Mouse (Mus musculus) cerebellum, adult 8-10 months (tissue): ENCODE measurements around the gene Ttyh2.
A peak's percentile ranks its signal among the peaks of the same experiment; 100 is the strongest.

Experiments used
- DNase-seq: peaks from one replicate; pipeline ENCODE4 v3.0.0; 2022

Gene Ttyh2

GRCm38 (mm10) chr11:114683029-114683721, 7.9 kb downstream of the Ttyh2 start:
- no peak for DNase-seq

- DNase-seq: peak; percentile 52
Observed at GRCm38 (mm10) chr11:114683722-114684621, 8.7 kb downstream of the Ttyh2 start.

GRCm38 (mm10) chr11:114684627-114685373, 9.6 kb downstream of the Ttyh2 start:
- peak; percentile 99 for DNase-seq

DNA sequence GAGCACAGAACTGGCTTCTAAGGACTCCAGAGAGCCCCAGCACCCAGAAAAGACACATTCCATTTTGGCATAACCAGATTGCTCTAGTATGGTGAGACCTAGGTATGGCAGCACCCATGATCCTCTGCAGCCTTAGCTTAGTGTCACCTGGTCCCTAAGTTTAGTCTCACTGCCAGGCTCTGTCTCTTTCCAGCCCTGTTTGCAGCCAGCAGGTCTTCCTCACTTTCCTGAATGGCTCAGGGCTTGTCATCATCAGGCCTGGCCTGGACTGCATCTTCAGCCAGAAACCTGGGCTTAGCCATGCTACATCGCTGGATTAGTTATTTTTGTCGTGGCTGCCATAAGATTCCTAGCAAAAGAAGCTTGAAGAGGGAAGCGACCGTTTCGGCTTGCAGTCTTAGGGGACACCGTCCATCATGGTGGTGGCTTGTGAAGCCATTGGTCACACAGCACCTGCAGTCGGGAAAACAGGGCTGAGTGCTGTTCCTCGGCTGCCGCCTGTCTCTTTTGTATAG, 10.4 kb downstream of the Ttyh2 start:
- no peak for DNase-seq

DNA sequence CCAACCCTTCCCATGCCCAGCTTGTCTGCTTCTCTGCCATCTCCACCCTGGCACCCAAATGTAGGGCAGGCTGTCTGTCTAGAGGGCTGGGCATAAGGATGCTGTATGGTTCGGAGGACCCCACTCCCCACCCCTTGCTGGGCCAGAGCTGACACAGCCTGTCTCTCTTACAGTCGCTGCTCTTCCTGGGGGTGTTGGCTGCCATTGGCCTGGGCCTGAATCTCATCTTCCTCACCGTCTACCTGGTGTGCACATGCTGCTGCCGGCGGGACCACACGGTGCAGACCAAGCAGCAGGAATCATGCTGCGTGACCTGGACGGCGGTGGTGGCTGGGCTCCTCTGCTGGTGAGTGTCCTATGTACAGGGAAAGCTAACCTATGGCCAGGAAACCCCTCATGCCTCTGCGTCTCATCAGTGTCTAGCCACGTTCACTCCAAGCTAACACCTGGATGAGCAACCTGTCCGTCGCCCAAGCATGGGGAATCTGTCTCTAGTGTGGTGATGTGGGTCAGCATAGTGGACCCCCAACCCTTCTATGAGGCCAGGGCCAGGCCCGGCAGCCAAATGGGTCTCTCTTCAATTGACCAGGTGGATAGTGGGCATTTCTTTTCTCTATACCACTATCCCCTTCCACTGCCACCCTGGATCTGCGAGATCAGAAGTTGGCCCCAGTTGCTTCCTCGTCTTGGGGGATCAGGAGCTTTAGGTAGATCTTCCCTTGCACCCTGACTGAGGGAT, 11.2 kb downstream of the Ttyh2 start:
- DNase-seq: no peak

DNA sequence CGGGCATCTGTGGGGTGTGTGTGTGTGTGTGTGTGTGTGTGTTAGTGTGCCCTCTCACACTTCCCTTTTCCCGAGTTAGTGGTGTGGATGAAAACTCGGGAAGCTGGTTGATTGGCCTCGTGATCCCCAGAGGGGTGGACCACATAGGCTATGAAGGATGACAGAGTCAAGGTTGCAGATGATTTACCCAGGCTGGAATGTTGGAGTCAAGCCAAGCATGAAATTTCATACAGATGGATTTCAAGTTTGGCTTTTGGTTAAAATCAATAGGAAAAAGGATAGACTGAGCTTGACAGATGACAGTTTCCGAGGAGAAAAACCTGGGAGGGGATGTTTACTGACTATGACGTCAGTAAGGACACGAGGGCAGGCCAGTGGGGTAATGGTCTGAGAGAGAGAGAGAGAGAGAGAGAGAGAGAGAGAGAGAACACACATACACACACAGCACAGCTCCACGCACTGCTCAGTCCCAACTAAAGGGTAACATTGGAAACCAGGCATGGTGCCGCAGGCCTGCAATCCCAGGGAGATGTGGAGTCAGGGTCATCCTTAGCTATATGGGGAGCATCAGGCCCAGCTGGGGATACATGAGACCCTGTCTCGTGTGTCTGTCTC, 12.4 kb downstream of the Ttyh2 start:
- DNase-seq: no peak

GRCm38 (mm10) chr11:114688729-114689128, 13.5 kb downstream of the Ttyh2 start:
- no peak for DNase-seq

- DNase-seq: peak; percentile 49
Observed at GRCm38 (mm10) chr11:114690192-114690591, 15.0 kb downstream of the Ttyh2 start.

- no peak for DNase-seq
Observed at GRCm38 (mm10) chr11:114691454-114692182, 16.4 kb downstream of the Ttyh2 start.

- DNase-seq: no peak
Observed at GRCm38 (mm10) chr11:114692601-114693000, 17.4 kb downstream of the Ttyh2 start.

DNA sequence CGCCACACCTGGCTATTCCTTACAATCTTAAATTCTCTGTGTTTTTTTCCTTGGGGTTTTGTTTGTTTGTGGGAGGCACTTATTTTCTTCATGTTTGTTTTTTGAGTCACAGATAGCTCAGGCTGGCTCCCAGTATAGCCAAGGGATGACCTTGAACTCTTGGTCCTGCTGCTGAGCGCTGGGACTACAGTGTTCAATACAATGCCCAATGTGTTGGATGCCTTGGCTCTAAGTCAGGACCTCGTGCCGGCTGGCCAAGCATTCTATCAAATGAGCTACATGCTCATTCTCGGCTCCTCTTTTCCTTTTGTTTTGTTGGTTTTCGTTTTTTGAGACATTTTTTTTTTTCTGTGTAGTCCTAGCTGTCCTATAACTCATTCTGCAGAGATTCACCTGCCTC, 18.2 kb downstream of the Ttyh2 start:
- DNase-seq: no peak

DNA sequence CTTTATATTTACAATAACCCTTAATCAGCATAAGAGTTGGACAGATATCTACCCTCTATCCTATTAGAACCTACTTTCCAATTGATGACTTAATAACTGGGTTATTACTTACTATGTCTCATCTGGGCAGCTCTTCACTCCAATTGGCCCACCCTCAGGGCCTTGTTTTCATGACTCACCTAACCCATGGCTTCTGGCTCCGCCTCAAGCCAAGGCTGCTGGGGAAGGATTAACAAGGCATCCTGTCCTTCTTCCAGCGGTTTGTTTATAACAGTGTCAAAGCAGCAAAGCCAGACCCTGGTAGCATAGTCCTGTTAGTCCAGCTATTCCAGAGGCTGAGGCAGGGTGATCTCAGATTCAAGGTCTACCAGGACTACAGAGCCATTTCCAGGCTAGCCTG, 19.2 kb downstream of the Ttyh2 start:
- DNase-seq: no peak

DNA sequence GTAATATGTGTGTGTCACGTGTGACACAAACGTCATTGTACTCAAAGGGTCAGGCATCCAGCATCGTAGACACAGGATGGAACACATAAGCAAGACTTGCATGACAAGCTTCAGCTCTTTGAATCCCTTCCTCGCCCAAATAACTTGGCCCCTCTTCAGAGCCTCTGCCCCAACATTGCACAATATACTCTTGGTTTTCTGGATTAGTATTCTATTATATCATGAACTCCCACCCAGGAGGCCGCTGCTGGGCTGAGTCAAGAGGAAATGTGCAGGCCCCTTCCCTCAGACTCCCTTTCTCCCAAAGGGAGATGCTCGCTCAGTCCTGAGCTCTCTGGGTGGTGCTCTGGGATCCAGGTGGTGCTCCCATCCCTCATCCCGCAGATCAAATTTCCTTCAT, 23.3 kb downstream of the Ttyh2 start:
- DNase-seq: no peak

- no peak for DNase-seq
Observed at GRCm38 (mm10) chr11:114699511-114699910, 24.3 kb downstream of the Ttyh2 start.

GRCm38 (mm10) chr11:114702311-114702995, 27.2 kb downstream of the Ttyh2 start:
- no peak for DNase-seq

DNA sequence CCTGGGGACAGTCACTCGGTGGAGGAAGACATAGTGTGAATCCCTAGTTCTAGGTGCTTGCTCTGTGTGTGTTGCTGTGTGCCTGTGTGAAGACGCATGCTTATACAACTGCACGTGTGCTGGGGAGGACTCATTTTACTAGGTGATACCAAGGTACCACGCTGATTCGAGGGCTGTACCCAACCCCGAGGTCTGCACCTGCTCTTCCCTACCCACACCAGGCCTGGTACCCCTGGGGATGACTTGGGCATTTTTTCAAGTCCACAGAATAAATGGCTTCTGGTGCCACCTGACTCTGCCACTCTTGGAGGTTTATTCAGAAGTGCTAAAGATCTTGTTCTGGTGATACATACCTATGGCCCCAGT, 27.7 kb downstream of the Ttyh2 start:
- no peak for DNase-seq

- DNase-seq: peak; percentile 46
Observed at GRCm38 (mm10) chr11:114704071-114704913, 29.1 kb downstream of the Ttyh2 start.

GRCm38 (mm10) chr11:114706358-114706757, 31.1 kb downstream of the Ttyh2 start:
- DNase-seq: no peak

DNA sequence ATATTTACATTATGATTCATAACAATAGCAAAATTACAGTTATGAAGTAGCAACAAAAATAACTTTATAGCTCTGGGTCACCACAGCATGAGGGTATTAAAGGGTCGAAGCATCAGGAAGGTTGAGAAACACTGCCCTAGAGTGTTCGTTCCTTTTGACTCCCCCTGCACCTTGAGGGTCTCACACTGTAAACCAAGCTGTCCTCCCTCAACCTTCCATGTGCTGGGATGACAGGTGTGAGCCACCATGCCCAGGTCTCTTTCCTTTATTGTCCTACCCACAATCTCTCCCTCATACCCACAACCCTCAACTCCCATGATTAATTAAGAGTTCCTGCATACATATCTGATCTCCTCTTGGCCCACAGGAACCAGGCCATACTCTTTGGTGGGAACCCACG, 36.2 kb downstream of the Ttyh2 start:
- DNase-seq: no peak

DNA sequence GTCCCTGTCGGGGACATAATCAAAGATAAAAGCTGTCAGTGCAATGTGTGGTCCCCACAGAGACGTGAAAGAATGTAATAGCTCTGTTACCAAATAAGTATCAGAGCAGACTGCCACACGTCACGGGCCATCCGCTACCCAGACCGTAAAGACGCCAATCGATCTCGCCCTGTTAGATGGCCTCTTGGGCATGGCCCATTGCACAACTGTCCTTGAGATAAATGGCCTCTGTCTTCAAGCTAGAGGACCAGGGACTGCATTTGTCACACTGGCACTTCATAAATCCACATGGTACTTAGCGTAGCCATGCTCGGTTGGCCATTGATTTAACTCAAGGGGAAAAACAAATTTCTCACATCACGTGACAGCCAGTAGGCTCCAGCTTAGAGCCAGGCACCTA, 36.6 kb downstream of the Ttyh2 start:
- DNase-seq: no peak
